Mouse (Mus musculus) E14TG2a.4 (cell line): ENCODE measurements around the gene Nkiras1.

Experiments used
- H3K27me3 ChIP-seq: 2 replicates; pipeline ENCODE4 v1.6.1; 2014; ENCODE audit warnings: low read length, control low read depth; ENCODE audit not compliant: insufficient read depth
- H3K36me3 ChIP-seq: 2 replicates; pipeline ENCODE4 v1.6.1; 2014; ENCODE audit warnings: low read length, control low read depth; ENCODE audit not compliant: insufficient read depth
- H3K4me1 ChIP-seq: replicated peaks from 2 replicates; pipeline ENCODE4 v1.6.1; 2014; ENCODE audit warnings: low read depth, low read length, control low read depth
- H3K4me3 ChIP-seq: replicated peaks from 2 replicates; pipeline ENCODE4 v1.5.1; 2014; ENCODE audit warnings: mild to moderate bottlenecking, low read length
- H3K9me3 ChIP-seq: 2 replicates; pipeline ENCODE4 v1.6.1; 2014; ENCODE audit warnings: low read length, control low read depth
- CTCF ChIP-seq: conservative IDR thresholded peaks from 2 replicates; pipeline ENCODE4 v1.5.1; 2014; ENCODE audit warnings: low read length
- NANOG ChIP-seq: IDR thresholded peaks from 2 replicates; pipeline ENCODE4 v1.6.1; 2014; ENCODE audit warnings: borderline replicate concordance, low read length, mixed read lengths
- POU5F1 ChIP-seq: IDR thresholded peaks from 2 replicates; pipeline ENCODE4 v1.6.1; 2014; ENCODE audit warnings: low read length, borderline replicate concordance

Nkiras1 gene

DNA sequence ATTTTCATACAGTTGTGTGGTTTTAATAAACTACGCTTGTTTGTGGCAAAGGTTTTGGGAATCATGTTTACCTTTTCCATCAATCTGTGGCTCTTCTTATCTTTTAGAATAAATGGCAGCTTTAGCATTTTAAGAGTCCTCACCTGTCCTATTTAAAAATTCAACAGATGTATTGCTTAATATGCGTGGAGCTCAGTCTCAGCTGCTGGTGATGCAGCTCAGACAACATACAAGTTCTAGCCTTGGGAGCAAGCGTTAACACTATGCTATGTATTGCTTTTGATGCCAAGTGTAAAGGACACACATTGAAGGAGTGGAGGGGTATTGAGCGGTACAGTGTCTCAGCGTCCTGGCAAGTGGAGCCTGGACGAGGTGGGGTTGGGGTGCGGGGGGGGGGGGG is 730 bp downstream of the Nkiras1 start:
- no peaks in the 10 kb centered on the region for H3K27me3 ChIP-seq
- H3K4me1 ChIP-seq: peaks cover 6% of the 10 kb centered on the region; the same call in 1 of the 2 replicates
- H3K36me3 ChIP-seq: peaks cover 36% of the 10 kb centered on the region
- peak overlapping the region; percentile 96 for H3K4me3 ChIP-seq
- no peak for TF ChIP-seq CTCF
- H3K9me3 ChIP-seq: peaks cover 7% of the 10 kb centered on the region; the same call in 1 of the 2 replicates

DNA sequence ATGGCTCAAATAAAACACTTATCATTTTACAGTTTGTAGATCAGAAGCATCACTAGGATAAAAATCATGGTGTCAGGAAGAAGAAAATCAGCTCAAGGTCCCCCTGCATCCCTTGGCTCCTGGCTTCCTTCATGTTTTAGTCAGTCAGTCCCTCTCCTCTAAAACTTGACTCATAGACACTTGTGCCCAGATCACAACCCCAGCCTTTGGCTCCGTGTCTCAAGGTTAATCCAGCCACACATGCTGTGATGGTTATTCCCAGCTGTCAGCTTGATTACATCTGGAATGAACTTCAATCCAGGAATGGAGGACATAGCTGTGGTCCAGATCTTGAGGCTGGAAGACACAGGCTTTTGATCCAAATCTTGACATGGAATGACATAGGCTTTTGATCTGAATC is 3.6 kb downstream of the Nkiras1 start:
- TF ChIP-seq CTCF: no peak
- no peak for TF ChIP-seq NANOG
- no peak for TF ChIP-seq POU5F1
- Histone ChIP-seq H3K27me3 (no peaks in the 10 kb centered on the region), H3K9me3 (peaks cover 3% of the 10 kb centered on the region; the same call in 1 of the 2 replicates), H3K36me3 (peaks cover 31% of the 10 kb centered on the region), H3K4me3 (no peak overlapping the region), H3K4me1 (peaks cover 6% of the 10 kb centered on the region; the same call in 1 of the 2 replicates)

DNA sequence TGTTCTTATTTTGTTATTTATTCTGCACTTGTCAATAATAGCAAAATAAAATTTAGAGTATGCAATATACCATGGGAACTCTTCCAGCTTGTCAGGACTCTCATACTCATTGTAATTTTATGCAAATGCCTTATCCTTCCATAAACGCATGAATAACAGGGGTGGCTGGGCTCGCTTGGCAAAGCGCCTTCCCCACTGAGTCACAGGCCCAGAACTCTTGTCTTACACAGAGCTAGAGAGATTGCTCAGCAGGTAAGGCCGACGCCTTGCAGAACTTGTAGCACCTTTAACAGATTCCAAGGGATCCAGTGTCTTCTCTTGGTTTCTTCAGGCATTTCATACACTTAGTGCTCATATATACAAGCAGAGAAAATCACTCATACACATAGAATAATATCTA is 9.4 kb downstream of the Nkiras1 start:
- Histone ChIP-seq H3K4me1 (no peaks in the 10 kb centered on the region; the same call in 1 of the 2 replicates), H3K27me3 (no peaks in the 10 kb centered on the region), H3K36me3 (peaks cover 38% of the 10 kb centered on the region), H3K9me3 (no peaks in the 10 kb centered on the region), H3K4me3 (no peak overlapping the region)
- TF ChIP-seq POU5F1 (no peak), NANOG (no peak), CTCF (no peak)

DNA sequence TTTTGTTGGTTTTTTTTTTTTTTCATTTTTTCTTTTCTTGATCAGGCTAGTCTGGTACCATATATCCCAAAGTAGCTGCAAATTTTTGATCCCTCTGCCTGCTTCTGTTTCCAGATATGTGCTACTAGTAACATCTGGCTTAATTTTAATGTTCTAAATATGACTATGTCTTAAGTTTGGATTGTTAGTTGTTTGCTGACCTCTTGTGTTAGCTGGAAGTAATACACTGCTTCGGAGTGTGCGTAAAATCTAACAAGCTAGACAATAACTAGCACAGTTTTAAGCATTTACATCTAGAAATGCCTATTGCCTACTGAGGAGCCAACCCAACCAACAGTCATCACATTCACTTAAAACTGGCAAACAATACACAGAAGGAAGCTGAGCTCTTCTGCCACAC is 13.6 kb downstream of the Nkiras1 start:
- Histone ChIP-seq H3K27me3 (no peaks in the 10 kb centered on the region), H3K9me3 (no peaks in the 10 kb centered on the region), H3K4me1 (no peaks in the 10 kb centered on the region; the same call in 1 of the 2 replicates), H3K36me3 (peaks cover 16% of the 10 kb centered on the region), H3K4me3 (no peak overlapping the region)
- peak; percentile 32 for TF ChIP-seq CTCF
- no peak for TF ChIP-seq POU5F1

DNA sequence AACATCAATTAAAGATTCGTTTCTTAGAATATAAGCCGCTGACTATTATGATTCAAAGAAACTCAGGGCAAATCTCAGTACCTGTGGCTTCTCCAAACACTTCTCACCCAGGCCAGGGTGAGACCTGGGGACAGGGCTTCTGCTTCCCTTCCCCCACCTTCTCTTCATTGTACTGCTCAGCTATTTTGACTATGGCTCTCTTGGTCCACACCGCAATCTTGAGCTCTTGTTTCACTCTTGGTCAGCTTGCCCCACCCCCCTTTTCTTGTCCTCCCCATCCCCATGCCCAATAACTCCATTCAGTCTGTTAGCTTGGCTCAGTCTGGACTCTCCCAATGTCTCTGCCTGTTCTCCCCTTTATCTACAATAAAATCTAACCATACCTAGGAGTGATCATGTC is 14.5 kb downstream of the Nkiras1 start:
- TF ChIP-seq CTCF: no peak
- no peak for TF ChIP-seq NANOG
- TF ChIP-seq POU5F1: no peak
- Histone ChIP-seq H3K27me3 (no peaks in the 10 kb centered on the region), H3K4me1 (no peaks in the 10 kb centered on the region; the same call in 1 of the 2 replicates), H3K36me3 (peaks cover 11% of the 10 kb centered on the region), H3K9me3 (no peaks in the 10 kb centered on the region), H3K4me3 (no peak overlapping the region)

DNA sequence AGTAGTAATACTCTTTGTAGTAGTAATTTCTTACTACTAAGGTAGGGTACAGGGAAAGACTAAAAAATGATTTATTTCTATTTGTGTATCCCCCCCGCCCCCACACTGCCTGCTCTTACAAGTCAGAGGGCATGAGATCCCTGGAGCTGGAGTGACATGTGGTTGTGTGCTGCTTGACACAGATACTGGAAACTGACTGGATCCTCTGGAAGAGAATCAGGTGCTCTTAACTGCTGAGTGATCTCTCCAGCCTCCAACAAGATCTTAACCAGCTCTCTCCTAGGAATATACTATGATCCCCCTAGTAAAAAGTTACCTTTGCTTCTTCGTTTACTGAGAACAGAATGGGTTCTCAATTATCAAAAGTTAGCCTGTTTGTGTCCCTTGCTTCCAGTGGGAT is 15.5 kb downstream of the Nkiras1 start:
- no peak overlapping the region for H3K4me3 ChIP-seq
- H3K27me3 ChIP-seq: no peaks in the 10 kb centered on the region
- no peaks in the 10 kb centered on the region; the same call in 1 of the 2 replicates for H3K4me1 ChIP-seq
- H3K9me3 ChIP-seq: no peaks in the 10 kb centered on the region
- peaks cover 11% of the 10 kb centered on the region for H3K36me3 ChIP-seq
- TF ChIP-seq CTCF (no peak), NANOG (no peak), POU5F1 (no peak)

DNA sequence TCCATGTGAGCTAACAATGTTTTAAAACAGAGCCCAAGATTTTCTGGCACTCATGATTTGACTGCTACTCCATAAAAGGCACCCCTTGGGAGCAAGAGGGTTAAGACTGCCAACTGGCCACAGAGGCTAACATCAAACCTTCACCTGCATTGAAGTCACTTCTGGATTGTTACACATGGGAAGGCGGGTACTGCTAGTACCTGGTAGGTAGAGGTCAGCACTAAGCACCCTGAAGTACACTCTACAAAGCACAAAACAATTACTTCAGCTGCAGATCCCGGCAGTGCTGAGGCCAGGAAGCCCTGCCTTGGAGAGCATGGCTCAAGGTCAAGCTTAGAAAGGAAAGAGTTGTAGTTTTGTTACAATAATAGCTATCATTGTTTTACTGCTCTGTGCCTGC is 16.5 kb downstream of the Nkiras1 start:
- no peaks in the 10 kb centered on the region; the same call in 1 of the 2 replicates for H3K4me1 ChIP-seq
- H3K27me3 ChIP-seq: no peaks in the 10 kb centered on the region
- no peaks in the 10 kb centered on the region for H3K9me3 ChIP-seq
- no peak overlapping the region for H3K4me3 ChIP-seq
- H3K36me3 ChIP-seq: peaks cover 7% of the 10 kb centered on the region
- TF ChIP-seq CTCF (no peak), NANOG (no peak), POU5F1 (no peak)

DNA sequence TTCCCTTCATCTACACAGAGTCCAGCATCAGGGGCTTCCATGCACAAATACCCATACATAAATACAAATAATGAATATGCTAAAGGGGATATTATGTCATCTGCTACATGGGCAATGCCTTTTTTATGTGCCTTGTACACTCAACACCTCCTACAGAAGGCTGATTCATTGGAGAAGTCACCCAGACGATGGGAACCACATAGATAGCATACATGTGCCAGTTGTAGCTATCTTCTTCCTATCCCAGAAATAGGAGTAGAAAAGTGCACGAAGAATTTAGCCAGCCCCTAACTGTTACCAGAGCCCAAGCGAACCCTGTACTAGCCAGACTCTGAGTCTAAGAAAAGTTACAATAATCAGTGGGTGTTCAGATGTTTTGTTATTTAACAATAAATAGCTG is 21.2 kb downstream of the Nkiras1 start:
- H3K4me3 ChIP-seq: no peak overlapping the region
- H3K27me3 ChIP-seq: no peaks in the 10 kb centered on the region
- no peaks in the 10 kb centered on the region for H3K9me3 ChIP-seq
- TF ChIP-seq CTCF: no peak
- no peak for TF ChIP-seq NANOG
- no peak for TF ChIP-seq POU5F1
- H3K4me1 ChIP-seq: no peaks in the 10 kb centered on the region
- H3K36me3 ChIP-seq: no peaks in the 10 kb centered on the region

DNA sequence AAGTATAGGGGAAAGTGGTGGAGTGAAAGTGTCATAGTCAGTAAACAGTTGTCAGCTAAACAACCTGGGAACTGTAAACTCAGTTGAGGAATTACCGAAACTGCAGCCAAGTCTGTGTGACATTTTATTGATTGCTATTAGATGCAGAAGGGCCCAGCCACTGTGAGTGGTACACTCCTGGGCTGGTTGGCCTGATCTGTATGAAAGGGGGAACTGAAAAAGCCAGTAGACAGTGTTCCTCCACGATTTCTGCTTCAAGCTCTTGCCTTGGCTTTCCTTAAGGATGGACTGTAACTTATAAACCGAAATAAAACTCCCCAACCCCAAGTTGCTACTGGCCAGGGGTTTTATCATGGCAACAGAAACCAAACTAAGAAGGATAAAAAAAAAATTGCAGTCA is 21.6 kb downstream of the Nkiras1 start:
- TF ChIP-seq CTCF: no peak
- no peak for TF ChIP-seq NANOG
- TF ChIP-seq POU5F1: no peak
- H3K27me3 ChIP-seq: no peaks in the 10 kb centered on the region
- no peaks in the 10 kb centered on the region for H3K9me3 ChIP-seq
- no peaks in the 10 kb centered on the region for H3K36me3 ChIP-seq
- H3K4me1 ChIP-seq: no peaks in the 10 kb centered on the region
- H3K4me3 ChIP-seq: no peak overlapping the region
